Mouse (Mus musculus) liver, postnatal 0 days (tissue): ENCODE measurements around the gene Acot13.

Experiments
- CTCF ChIP-seq: sonication (generic); IDR thresholded peaks from 2 replicates; pipeline ENCODE4 v1.5.1; 2016; ENCODE audit warnings: antibody characterized with exemption, low read depth
- EP300 ChIP-seq: IDR thresholded peaks from 2 replicates; pipeline ENCODE4 v1.6.1; 2016; ENCODE audit warnings: antibody characterized with exemption, low read depth, mild to moderate bottlenecking

GRCm38 (mm10) chr13:24861084-24861483 lies 29.7 kb upstream of the Acot13 start:
- TF ChIP-seq CTCF (no peak), EP300 (no peak)
